Mouse (Mus musculus): ENCODE measurements at regions not wholly inside any gene's neighbourhood (a gene's known extent, or its start where the extent isn't known, plus 50 kb on each side); places are given as distances from the start of the nearest gene placed in this dataset.

GRCm38 (mm10) chr12:26886635-26887014 is 417.6 kb downstream of the Cmpk2 start:
- no peak for DNase-seq (ENCODE audit: low read depth, low spot score)

- DNase-seq (ENCODE audit: low read depth, low spot score) = no peak
Measured at GRCm38 (mm10) chr12:26885831-26886634, 417.0 kb downstream of the Cmpk2 start.

GRCm38 (mm10) chr12:26885083-26885482 is 416.1 kb downstream of the Cmpk2 start:
- DNase-seq (ENCODE audit: low read depth, low spot score) = no peak

GRCm38 (mm10) chr12:26884156-26884555 is 415.2 kb downstream of the Cmpk2 start:
- DNase-seq (ENCODE audit: low read depth, low spot score) = no peak

GRCm38 (mm10) chr12:26877691-26878121 is 408.7 kb downstream of the Cmpk2 start:
- DNase-seq (ENCODE audit: low read depth, low spot score) = no peak

- no peak for DNase-seq (ENCODE audit: low read depth, low spot score)
Measured at GRCm38 (mm10) chr12:26877284-26877683, 408.3 kb downstream of the Cmpk2 start.

- no peak for DNase-seq (ENCODE audit: low read depth, low spot score)
Measured at GRCm38 (mm10) chr12:26872466-26872865, 403.5 kb downstream of the Cmpk2 start.

GRCm38 (mm10) chr12:26867731-26868130 is 398.7 kb downstream of the Cmpk2 start:
- no peak for DNase-seq (ENCODE audit: low read depth, low spot score)

GRCm38 (mm10) chr12:26855091-26855516 is 386.1 kb downstream of the Cmpk2 start:
- no peak for DNase-seq (ENCODE audit: low read depth, low spot score)

GRCm38 (mm10) chr12:26844917-26845316 is 375.9 kb downstream of the Cmpk2 start:
- no peak for DNase-seq (ENCODE audit: low read depth, low spot score)

GRCm38 (mm10) chr12:26842696-26843095 is 373.7 kb downstream of the Cmpk2 start:
- no peak for DNase-seq (ENCODE audit: low read depth, low spot score)

GRCm38 (mm10) chr12:26821257-26821968 is 352.4 kb downstream of the Cmpk2 start:
- no peak for DNase-seq (ENCODE audit: low read depth, low spot score)

- no peak for DNase-seq (ENCODE audit: low read depth, low spot score)
Measured at GRCm38 (mm10) chr12:26817866-26818265, 348.9 kb downstream of the Cmpk2 start.

GRCm38 (mm10) chr12:26815771-26816170 is 346.8 kb downstream of the Cmpk2 start:
- DNase-seq (ENCODE audit: low read depth, low spot score) = no peak

- no peak for DNase-seq (ENCODE audit: low read depth, low spot score)
Measured at GRCm38 (mm10) chr12:26810565-26811177, 341.7 kb downstream of the Cmpk2 start.

GRCm38 (mm10) chr12:26809670-26810069 is 340.7 kb downstream of the Cmpk2 start:
- no peak for DNase-seq (ENCODE audit: low read depth, low spot score)

- no peak for DNase-seq (ENCODE audit: low read depth, low spot score)
Measured at GRCm38 (mm10) chr12:26802542-26802941, 333.5 kb downstream of the Cmpk2 start.

- no peak for DNase-seq (ENCODE audit: low read depth, low spot score)
Measured at GRCm38 (mm10) chr12:26799310-26799709, 330.3 kb downstream of the Cmpk2 start.

GRCm38 (mm10) chr12:26796367-26796766 is 327.4 kb downstream of the Cmpk2 start:
- DNase-seq (ENCODE audit: low read depth, low spot score) = no peak

- DNase-seq (ENCODE audit: low read depth, low spot score) = no peak
Measured at GRCm38 (mm10) chr12:26789336-26789846, 320.4 kb downstream of the Cmpk2 start.

GRCm38 (mm10) chr12:26785550-26785949 is 316.5 kb downstream of the Cmpk2 start:
- DNase-seq (ENCODE audit: low read depth, low spot score) = no peak

- DNase-seq (ENCODE audit: low read depth, low spot score) = no peak
Measured at GRCm38 (mm10) chr12:26784426-26784825, 315.4 kb downstream of the Cmpk2 start.

Measured in c-Kit-negative CD71-positive TER-119-positive erythroid progenitor cells, embryonic 14.5 days (primary cell).